Mouse (Mus musculus) CD4-positive, CD25-positive, alpha-beta regulatory T cell, adult 4 months (primary cell): ENCODE data around the gene Btg1. TPM values are rescaled to one million over a fixed set of nuclear protein-coding genes. Genes with fewer than 3 reads are reported as not detected.

ENCODE experiments used
- ATAC-seq: one replicate; pipeline ENCODE4 v1.8.0; 2017
- polyA plus RNA-seq, 2 experiments: library from polyadenylated mRNA; unstranded; fragments of 100-300 nt; shearing (Covaris generic); gene quantifications; one replicate each; pipeline ENCODE4 v1.2.1; 2017

Btg1 gene
- polyA plus RNA-seq, 2 experiments from 2014 or later = 220 to 247 TPM

DNA sequence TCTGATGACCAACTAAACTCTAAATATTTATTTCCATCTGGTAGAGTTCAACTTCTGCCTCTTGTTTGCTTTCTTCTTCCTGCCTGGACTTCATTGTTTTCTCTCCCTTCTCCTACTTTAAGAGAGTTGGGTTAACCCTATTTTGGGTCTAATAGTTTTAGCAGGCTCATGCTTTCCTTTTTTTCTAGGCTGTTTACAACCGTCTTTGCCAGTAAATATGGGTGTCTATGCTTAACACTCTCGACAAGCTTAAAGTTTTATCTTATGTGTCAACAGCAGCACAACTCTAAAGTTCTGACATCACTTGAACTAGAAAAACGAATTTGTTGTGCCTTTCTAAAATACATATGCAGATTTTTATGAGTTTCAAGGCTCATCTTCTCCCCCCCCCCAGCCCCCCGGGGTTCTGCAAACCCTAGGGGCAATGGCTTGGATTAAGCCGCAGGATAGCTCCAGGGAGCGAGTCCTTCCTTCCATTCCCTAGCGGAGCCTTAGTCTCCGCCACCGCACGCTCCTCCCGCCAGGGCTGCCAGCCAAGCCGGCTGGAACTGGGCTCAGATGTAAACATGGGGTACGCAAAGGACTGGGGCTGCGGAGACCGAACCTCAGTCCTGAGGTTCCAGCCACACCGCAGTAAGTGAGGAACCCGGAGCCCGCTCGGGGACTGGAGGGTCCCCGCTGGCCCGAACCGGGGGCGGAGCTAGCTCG lies 651 bp upstream of the Btg1 start:
- ATAC-seq = no peak

DNA sequence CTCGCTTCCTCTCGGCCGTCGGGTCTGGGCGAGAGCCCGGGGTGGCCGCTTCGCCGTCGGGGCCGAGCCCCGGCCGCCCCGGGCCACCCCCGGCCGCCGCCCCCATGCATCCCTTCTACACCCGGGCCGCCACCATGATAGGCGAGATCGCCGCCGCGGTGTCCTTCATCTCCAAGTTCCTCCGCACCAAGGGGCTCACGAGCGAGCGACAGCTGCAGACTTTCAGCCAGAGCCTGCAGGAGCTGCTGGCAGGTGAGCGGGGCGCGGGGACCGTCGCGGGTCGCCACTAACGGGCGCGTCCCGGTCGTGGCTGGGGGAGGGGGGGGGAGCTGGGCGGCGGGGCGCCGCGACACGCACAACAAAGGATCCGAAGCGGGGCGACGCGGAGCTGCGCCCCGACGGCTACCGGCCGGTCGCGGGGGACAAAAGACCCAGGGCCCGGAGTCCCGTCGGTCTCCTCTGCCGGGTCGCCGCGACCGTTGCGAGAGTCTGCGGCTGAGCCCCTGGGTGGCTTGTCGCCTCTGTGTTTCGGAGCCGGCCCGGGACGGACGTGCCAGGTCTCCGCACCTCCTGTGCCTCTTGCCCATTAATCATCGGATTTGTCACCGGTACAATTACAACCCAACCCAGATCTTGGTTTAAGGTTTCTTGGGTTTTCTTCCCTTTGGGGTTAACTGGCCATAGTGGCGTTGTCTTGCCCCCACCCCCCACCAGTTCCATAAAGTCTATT lies 580 bp downstream of the Btg1 start:
- peak; percentile 0 for ATAC-seq

DNA sequence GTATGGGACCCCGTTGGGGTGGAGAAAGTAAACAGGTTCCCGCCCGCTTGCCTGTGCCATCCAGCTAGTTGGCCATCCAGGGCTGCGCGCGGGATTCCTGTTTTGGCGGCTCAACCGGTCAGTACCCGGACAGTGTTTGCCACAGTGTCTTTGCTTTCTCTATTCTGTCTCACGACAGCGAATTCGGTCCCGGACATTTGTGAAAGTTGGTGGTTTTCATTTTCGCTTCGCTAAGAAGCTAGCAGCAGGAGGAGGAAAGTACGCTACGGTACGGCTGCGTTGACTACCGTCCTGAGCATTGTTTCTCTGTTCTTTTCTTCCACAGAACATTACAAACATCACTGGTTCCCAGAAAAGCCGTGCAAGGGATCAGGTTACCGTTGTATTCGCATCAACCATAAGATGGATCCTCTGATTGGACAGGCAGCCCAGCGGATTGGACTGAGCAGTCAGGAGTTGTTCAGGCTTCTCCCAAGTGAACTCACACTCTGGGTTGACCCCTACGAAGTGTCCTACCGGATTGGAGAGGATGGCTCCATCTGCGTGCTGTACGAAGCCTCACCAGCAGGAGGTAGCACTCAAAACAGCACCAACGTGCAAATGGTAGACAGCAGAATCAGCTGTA lies 1.3 kb downstream of the Btg1 start:
- ATAC-seq = peak; percentile 8

- ATAC-seq = no peak
Observed at GRCm38 (mm10) chr10:96619951-96620889, 3.4 kb downstream of the Btg1 start.

GRCm38 (mm10) chr10:96620890-96621271 lies 4.1 kb downstream of the Btg1 start:
- ATAC-seq = peak; percentile 10

DNA sequence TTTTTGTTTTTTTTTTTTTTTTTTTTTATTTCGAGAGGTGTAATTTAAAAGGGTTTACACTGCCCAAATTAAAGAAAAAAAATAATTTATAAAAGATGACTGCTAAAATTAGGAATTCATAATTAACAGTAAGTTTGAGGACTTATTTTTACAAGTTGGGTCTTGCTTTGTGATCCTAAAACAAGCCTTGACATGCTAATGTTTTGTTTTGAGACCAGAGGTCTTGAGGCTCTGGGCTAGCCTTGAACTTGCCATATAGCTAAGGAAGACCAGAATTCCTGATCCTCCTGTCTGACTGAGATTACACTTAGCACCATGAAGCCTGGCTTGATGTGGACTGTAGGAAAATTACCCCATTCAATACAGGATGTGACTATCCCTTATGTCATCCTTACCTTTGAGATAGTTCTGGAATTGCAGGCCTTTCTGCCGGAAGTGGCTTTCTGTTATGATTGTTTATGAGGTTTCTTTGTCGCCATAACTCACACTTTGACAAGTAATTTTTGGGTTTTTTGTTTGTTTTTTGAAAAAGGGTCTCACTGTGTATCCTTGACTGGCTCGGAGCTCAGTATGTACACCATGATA lies 4.6 kb downstream of the Btg1 start:
- peak; percentile 10 for ATAC-seq

GRCm38 (mm10) chr10:96621980-96622645 lies 5.3 kb downstream of the Btg1 start:
- ATAC-seq = peak; percentile 1

- ATAC-seq = no peak
Observed at GRCm38 (mm10) chr10:96622761-96623632, 6.2 kb downstream of the Btg1 start.

GRCm38 (mm10) chr10:96623633-96624195 lies 6.9 kb downstream of the Btg1 start:
- ATAC-seq = no peak

DNA sequence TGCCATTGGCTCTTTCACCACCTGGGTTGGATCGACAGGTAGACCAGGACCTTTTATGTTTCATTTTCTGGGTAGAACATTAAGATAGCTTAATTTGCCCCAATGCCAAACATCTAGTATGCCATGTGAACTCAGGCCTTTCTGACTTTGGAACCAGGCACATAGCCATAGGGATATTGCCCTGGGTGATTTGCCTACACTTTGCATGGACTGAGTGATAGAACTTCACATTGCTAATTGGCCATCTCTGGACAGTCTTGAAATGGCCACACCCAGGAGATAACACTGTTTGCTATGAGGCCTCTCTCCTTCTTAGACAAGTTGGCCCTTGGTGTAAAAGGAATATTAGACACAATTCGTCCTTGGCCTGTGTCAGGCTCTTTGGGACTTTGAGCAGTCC lies 7.6 kb downstream of the Btg1 start:
- no peak for ATAC-seq

GRCm38 (mm10) chr10:96625061-96625460 lies 8.3 kb downstream of the Btg1 start:
- no peak for ATAC-seq

DNA sequence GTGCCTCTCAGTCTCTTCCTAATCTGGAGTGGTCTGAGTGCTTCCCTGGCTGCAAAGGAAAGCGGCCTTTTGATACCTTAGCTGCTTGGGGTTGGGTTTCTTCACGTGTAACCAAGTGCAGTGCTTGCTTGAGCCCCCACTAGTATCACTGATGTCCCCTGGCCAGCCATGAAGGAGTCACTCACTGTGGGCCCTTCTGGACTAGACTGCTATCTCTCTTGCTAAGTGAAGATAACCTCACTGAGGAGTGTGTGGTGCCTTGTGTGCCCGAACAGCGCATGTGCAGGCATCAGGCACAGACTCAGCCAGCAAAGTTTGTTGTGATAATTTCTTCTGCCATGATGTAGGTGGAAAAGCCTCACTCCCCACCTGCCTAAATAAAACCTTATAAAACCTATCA lies 8.9 kb downstream of the Btg1 start:
- no peak for ATAC-seq

DNA sequence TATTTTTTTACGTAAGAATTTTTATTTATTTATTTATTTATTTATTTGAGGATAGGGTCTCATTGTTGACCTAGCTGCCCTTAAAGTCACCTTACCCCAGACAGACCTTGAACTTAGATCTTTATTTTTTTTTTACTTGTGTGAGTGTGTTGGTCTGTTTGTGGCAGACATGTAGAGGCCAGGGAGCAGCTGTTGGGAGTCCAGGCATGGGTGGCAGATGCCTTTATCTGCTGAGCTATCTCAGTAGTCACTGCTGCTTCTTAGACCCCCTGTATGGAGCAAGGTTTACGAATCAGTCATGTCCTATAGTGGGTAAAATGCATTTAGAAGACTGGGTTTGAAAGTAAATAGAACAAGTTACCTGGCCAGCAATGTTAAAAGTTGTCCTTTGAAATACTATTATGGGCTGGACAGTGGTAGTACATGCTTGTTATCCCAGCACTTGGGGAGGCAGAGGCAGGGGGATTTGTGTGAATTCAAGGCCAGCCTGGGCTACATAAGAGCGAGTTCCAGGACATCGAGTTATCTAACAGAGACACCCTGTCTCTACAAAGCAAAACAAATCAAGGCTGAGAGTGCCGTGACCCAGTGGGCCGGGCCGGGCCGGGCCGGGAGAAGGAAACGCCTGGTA lies 9.4 kb downstream of the Btg1 start:
- no peak for ATAC-seq

- ATAC-seq = no peak
Observed at GRCm38 (mm10) chr10:96627332-96627731, 10.5 kb downstream of the Btg1 start.

GRCm38 (mm10) chr10:96628100-96628912 lies 11.5 kb downstream of the Btg1 start:
- peak; percentile 44 for ATAC-seq

DNA sequence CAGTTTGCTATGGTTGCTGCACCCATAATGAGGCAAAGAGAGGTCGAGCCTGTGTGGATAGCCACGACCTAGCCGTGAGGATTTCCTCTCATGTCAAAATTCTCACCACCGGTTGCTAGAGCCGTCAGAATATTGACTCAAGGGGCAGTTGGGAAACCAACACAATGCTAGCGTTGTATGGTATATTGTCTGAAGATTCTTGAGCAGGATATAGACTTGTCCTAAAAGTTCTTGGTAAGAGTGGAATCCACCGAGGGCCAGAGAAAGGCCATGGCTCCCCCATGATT lies 12.1 kb downstream of the Btg1 start:
- no peak for ATAC-seq

- no peak for ATAC-seq
Observed at GRCm38 (mm10) chr10:96630110-96630509, 13.3 kb downstream of the Btg1 start.

GRCm38 (mm10) chr10:96631066-96631711 lies 14.4 kb downstream of the Btg1 start:
- no peak for ATAC-seq
